Mouse (Mus musculus): ENCODE data around the gene Psmc5.

DNA sequence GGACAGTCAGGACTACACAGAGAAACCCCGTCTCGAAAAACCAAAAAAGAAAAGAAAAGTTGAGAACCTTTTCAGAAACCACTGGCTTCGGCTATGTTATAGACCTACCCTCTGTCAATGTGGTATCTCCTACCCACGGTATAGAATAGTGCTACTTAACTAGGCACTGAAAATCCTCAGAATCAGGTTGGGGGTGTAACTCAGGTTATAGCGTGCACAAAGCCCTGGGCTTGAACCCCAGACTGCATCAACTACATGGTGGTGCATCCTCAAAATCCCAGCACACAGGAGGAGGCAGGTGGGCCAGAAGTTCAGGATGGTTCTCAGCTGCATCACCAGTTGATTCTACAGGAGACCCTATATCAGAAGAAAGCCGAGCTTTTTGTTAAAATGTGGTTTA lies 17.9 kb downstream of the Psmc5 start:
- no peak for TF ChIP-seq CTCF (IDR thresholded peaks at IDR 0.05)
- TF ChIP-seq POLR2A (IDR thresholded peaks at IDR 0.05; ENCODE audit: insufficient read depth, low read depth, low read length) = no peak
- TF ChIP-seq EP300 (IDR thresholded peaks at IDR 0.05; ENCODE audit: insufficient read depth, low read depth, low read length) = no peak
